8 mouse cellular contexts compared by ENCODE assay signal in genomic region chr9:20651602-20652259, GRCm38 (mm10). TPM values are rescaled to one million over a fixed set of nuclear protein-coding genes. Genes with fewer than 3 reads are reported as not detected.
A peak's percentile ranks its signal among the peaks of the same experiment; 100 is the strongest.
DNase-seq lines count a peak whose midpoint lies in the region; ATAC-seq and TF ChIP-seq lines count a peak whose summit lies in the region.

Pin1 (plus strand) TSS chr9:20652095.

- H3K4me3 ChIP-seq in ES-Bruce4 (ENCODE audit: low read depth, low read length) = peak within 1 kb of the TSS; percentile 83
- H3K4me3 ChIP-seq in forebrain, embryonic 13.5 days = peak within 1 kb of the TSS; percentile 87
- peak within 1 kb of the TSS; percentile 97 for H3K4me3 ChIP-seq in liver, postnatal 0 days (ENCODE audit: low read depth, low read length)
- peak within 1 kb of the TSS; percentile 88 for H3K4me3 ChIP-seq in neural tube, embryonic 14.5 days (ENCODE audit: low read depth, low read length)

- peak; percentile 98 for ATAC-seq in cerebellum, adult (ENCODE audit: insufficient number of reproducible peaks, low FRiP score, low TSS enrichment)
- peak; percentile 100 for ATAC-seq in forebrain, embryonic 13.5 days
- ATAC-seq in liver, postnatal 0 days = peak; percentile 99
- peak; percentile 99 for ATAC-seq in neural tube, embryonic 14.5 days (ENCODE audit: low read depth)

- peaks cover 24% of the 10 kb centered on the region for H3K36me3 ChIP-seq in ES-Bruce4 (ENCODE audit: control insufficient read depth, insufficient read depth, low read length, poor library complexity, severe bottlenecking)
- H3K36me3 ChIP-seq in forebrain, embryonic 13.5 days (ENCODE audit: poor library complexity, severe bottlenecking) = peaks cover 61% of the 10 kb centered on the region
- peaks cover 23% of the 10 kb centered on the region for H3K36me3 ChIP-seq in liver, postnatal 0 days (replicated peaks; ENCODE audit: insufficient read depth, low read length)
- peaks cover 26% of the 10 kb centered on the region; the same call in 1 of the 2 replicates for H3K36me3 ChIP-seq in neural tube, embryonic 14.5 days (ENCODE audit: control insufficient read depth, insufficient read depth, low read length)

- H3K9me3 ChIP-seq in ES-Bruce4 (replicated peaks; ENCODE audit: control insufficient read depth, insufficient read depth, low read length, poor library complexity, severe bottlenecking) = no peaks in the 10 kb centered on the region
- no peaks in the 10 kb centered on the region for H3K9me3 ChIP-seq in forebrain, embryonic 13.5 days (replicated peaks)
- H3K9me3 ChIP-seq in liver, postnatal 0 days (ENCODE audit: low read length) = no peaks in the 10 kb centered on the region
- no peaks in the 10 kb centered on the region for H3K9me3 ChIP-seq in neural tube, embryonic 14.5 days (ENCODE audit: control insufficient read depth, low read length)

- DNase-seq in heart, postnatal 10 days = peak; percentile 98 to 99
- DNase-seq in large intestine, adult 2 months (ENCODE audit: low read depth, low spot score) = peak; percentile 100
- peak; percentile 97 for DNase-seq in liver, postnatal 0 days
- DNase-seq in testis, postnatal 10 days (ENCODE audit: low spot score) = peak; percentile 98

- H3K9ac ChIP-seq in ES-Bruce4 (ENCODE audit: low read depth, poor library complexity, severe bottlenecking) = peak within 1 kb of the TSS; percentile 82
- peak within 1 kb of the TSS; percentile 89 for H3K9ac ChIP-seq in forebrain, embryonic 13.5 days
- H3K9ac ChIP-seq in liver, postnatal 0 days (replicated peaks) = peak within 1 kb of the TSS; percentile 93
- peak within 1 kb of the TSS; percentile 78 for H3K9ac ChIP-seq in neural tube, embryonic 14.5 days (replicated peaks; ENCODE audit: low read depth, low read length)

- WGBS in forebrain, embryonic 13.5 days = under 1% methylated on average over 42 of the region's 45 CpGs
- WGBS in large intestine, adult 2 months = under 1% methylated on average over 45 of the region's 45 CpGs
- 1% methylated on average over 45 of the region's 45 CpGs for WGBS in liver, postnatal 0 days (ENCODE audit: insufficient replicate concordance)
- under 1% methylated on average over 45 of the region's 45 CpGs for WGBS in neural tube, embryonic 14.5 days

- TF ChIP-seq POLR2A in ES-Bruce4 (IDR thresholded peaks at IDR 0.05; ENCODE audit: insufficient read depth, low read length) = peak; percentile 66

- TF ChIP-seq CTCF in ES-Bruce4 (IDR thresholded peaks at IDR 0.05; ENCODE audit: low read depth, low read length) = no peak
- TF ChIP-seq CTCF in liver, postnatal 0 days (IDR thresholded peaks at IDR 0.05; ENCODE audit: low read depth) = peak; percentile 5; the same call in 1 of the 2 replicates

- TF ChIP-seq EP300 in ES-Bruce4 (IDR thresholded peaks at IDR 0.05; ENCODE audit: insufficient read depth, low read depth, low read length) = no peak
- TF ChIP-seq EP300 in liver, postnatal 0 days (IDR thresholded peaks at IDR 0.05; ENCODE audit: low read depth) = peak; percentile 13; the same call in 1 of the 2 replicates

- intact Hi-C loops in heart, postnatal 10 days (cut with DNase I) = no loop called here

- no peak within 1 kb of the TSS for H3K27ac ChIP-seq in ES-Bruce4 (ENCODE audit: insufficient read depth, low read length)
- 0 out of 2 replicates have a peak within 1 kb of the TSS, but pooled peaks have one; percentile 8 for H3K27ac ChIP-seq in forebrain, embryonic 13.5 days
- H3K27ac ChIP-seq in liver, postnatal 0 days (ENCODE audit: low read depth) = peak within 1 kb of the TSS; percentile 48; the same call in 1 of the 2 replicates
- peak within 1 kb of the TSS; percentile 72 for H3K27ac ChIP-seq in neural tube, embryonic 14.5 days (ENCODE audit: low read depth, low read length)

- H3K4me1 ChIP-seq in ES-Bruce4 (ENCODE audit: control insufficient read depth, insufficient read depth, low read length) = no peaks in the 10 kb centered on the region
- peaks cover 33% of the 10 kb centered on the region for H3K4me1 ChIP-seq in forebrain, embryonic 13.5 days
- H3K4me1 ChIP-seq in liver, postnatal 0 days (ENCODE audit: insufficient read depth) = 0 out of 2 replicates have a peak, but pooled peaks cover 14% of the 10 kb centered on the region
- peaks cover 17% of the 10 kb centered on the region for H3K4me1 ChIP-seq in neural tube, embryonic 14.5 days (ENCODE audit: control insufficient read depth, insufficient read depth, low read length)

- no peaks in the 10 kb centered on the region for H3K27me3 ChIP-seq in ES-Bruce4 (ENCODE audit: control insufficient read depth, insufficient read depth, low read length, poor library complexity, severe bottlenecking)
- no peaks in the 10 kb centered on the region for H3K27me3 ChIP-seq in forebrain, embryonic 13.5 days
- no peaks in the 10 kb centered on the region for H3K27me3 ChIP-seq in liver, postnatal 0 days (ENCODE audit: insufficient read depth, low read length)
- H3K27me3 ChIP-seq in neural tube, embryonic 14.5 days (ENCODE audit: control insufficient read depth, insufficient read depth, low read length) = no peaks in the 10 kb centered on the region

- peak within 1 kb of the TSS; percentile 85 for H3K4me2 ChIP-seq in forebrain, embryonic 13.5 days
- H3K4me2 ChIP-seq in liver, postnatal 0 days (ENCODE audit: low read depth, low read length) = peak within 1 kb of the TSS; percentile 93
- peak within 1 kb of the TSS; percentile 71 for H3K4me2 ChIP-seq in neural tube, embryonic 14.5 days (ENCODE audit: low read depth, low read length)

RNA-seq across cellular contexts. Expression of gene Pin1, which starts in this region (rescaled TPM):
- polyA plus RNA-seq in ES-Bruce4 (2011; ENCODE audit: insufficient read depth, insufficient read length, low read depth, missing spikeins) = 17.6 and 20.9 TPM in 2 replicates
- polyA plus RNA-seq in forebrain, embryonic 13.5 days (2015; fragmentation: Nextera tagmentation; extraction: Ambion mirVana) = 64.8 and 68.3 TPM in 2 replicates
- 10 to 100 TPM; 18.7 to 18.8 TPM for total RNA-seq in heart, postnatal 10 days (2021)
- 13.5 and 13.8 TPM in 2 replicates for polyA plus RNA-seq in large intestine, adult 2 months (2012; rRNA removed)
- 15.0 and 15.5 TPM in 2 replicates for polyA plus RNA-seq in liver, postnatal 0 days (2015; fragmentation: Nextera tagmentation; extraction: Ambion mirVana)
- polyA plus RNA-seq in neural tube, embryonic 14.5 days (2014; fragmentation: Nextera tagmentation; extraction: Ambion mirVana) = 61.1 and 68.8 TPM in 2 replicates
